Mouse (Mus musculus) T-cell, adult 66 days (primary cell): ENCODE data around the gene Gmps. TPM values are rescaled to one million over a fixed set of nuclear protein-coding genes. Genes with fewer than 3 reads are reported as not detected.

Source experiments
- total RNA-seq, 2 experiments: library from RNA; stranded (reverse); gene quantifications; 3 replicates in 1 of 2; 4 replicates in 1 of 2; pipeline ENCODE4 v1.2.4; 2023

Gene Gmps
- total RNA-seq: 10 to 100 TPM; 20.2 to 21.1 TPM

GRCm38 (mm10) chr3:63975955-63976908 lies at the start of gene Gmps:
Gene Gmps, plus strand, starts transcription at chr3:63976106.

GRCm38 (mm10) chr3:63928878-63929859 lies 46.7 kb upstream of the Gmps start, which contains the start of gene E130311K13Rik:
Gene E130311K13Rik, minus strand, starts transcription at chr3:63929472.

GRCm38 (mm10) chr3:63964100-63964921 lies 11.6 kb upstream of the Gmps start, which contains the start of gene Slc33a1:
Gene Slc33a1, minus strand, starts transcription at chr3:63964768.

Other genes with a start within 250 kb of the Gmps start
- 1 to 10 TPM; 4.2 to 6.3 TPM for gene Plch1, start 76.6 kb upstream of the Gmps start, total RNA-seq
- gene E130311K13Rik, start 46.6 kb upstream of the Gmps start, total RNA-seq: 1 to 10 TPM; 5.2 to 5.4 TPM
- gene Slc33a1, start 11.3 kb upstream of the Gmps start, total RNA-seq: 10 to 100 TPM; 12.7 to 14.8 TPM
- gene Vmn2r1, start 105.4 kb downstream of the Gmps start, total RNA-seq: not detected
- gene Vmn2r2, start 165.8 kb downstream of the Gmps start, total RNA-seq: not detected